Mouse (Mus musculus): ENCODE measurements around the gene Dctn1. TPM values are rescaled to one million over a fixed set of nuclear protein-coding genes. Genes with fewer than 3 reads are reported as not detected.
A peak's percentile ranks its signal among the peaks of the same experiment; 100 is the strongest.
"Not testable (repeated sequence)": the region's sequence is repeated elsewhere in the genome, so short reads cannot be mapped to it uniquely, and the experiment has no call there.

The Dctn1 gene
- polyA plus RNA-seq, 1 experiment from 2014 or later = 108 TPM

DNA sequence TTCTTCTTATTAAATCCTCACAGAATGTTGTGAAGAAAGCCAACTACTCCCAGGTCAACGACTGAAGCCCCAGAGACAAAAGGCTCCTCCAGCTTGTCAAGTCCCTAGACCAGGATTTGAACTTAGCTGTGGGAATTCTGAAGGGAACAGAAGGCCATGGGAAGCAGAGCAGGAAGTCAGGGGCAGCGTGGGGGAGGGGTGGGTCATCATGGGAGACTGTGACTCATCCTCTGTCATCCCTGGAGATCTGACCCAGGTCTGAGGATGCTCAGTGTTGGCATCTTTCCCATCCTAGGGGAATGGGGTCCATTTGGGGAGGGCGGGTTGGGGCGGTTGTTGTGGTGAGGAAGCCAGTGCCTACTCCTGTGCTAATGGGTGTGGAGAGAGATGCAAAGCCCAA lies 24.1 kb upstream of the Dctn1 start:
- H3K36me3 ChIP-seq = peaks cover 21% of the 10 kb centered on the region
- no peak for DNase-seq (ENCODE audit: low spot score)
- H3K4me1 ChIP-seq = peaks cover 77% of the 10 kb centered on the region
- H3K27ac ChIP-seq = peak overlapping the region; percentile 82
- 0 out of 2 replicates have a peak, but pooled peaks cover 9% of the 10 kb centered on the region for H3K27me3 ChIP-seq (ENCODE audit: low read depth, poor library complexity, severe bottlenecking)
- no peaks in the 10 kb centered on the region for H3K9me3 ChIP-seq (replicated peaks)
- WGBS = 27% methylated on average over 4 of the region's 4 CpGs
- H3K4me3 ChIP-seq = peak overlapping the region; percentile 51

DNA sequence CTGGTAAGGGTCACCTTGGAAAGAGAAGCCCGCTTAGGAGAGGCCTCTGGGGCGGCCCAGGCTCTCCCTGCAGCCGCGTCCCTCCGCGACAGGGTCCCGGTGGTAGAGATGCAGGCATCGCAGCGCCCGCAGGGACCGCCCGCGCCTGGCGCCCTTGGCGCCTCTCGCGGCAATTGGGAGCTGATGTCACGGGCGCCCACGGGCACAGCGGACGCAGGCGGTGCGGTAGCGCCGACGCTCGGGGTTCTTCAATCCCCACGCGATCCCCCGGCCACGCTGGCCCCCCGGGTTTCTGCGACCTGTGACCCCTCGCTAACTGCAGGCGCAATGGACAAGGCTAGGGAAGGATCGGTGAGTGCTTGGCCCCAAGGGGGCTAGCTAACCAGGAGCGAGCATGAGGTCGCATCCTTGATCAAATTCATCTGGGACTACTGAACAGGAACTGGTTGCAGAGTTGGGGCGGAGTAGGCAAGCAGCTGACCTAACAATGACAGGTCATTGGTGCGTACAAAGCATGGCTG lies 23.4 kb upstream of the Dctn1 start:
- H3K27me3 ChIP-seq (ENCODE audit: low read depth, poor library complexity, severe bottlenecking) = 0 out of 2 replicates have a peak, but pooled peaks cover 9% of the 10 kb centered on the region
- DNase-seq (ENCODE audit: low spot score) = peak; percentile 62
- WGBS = 2% methylated on average over 41 of the region's 41 CpGs
- peak overlapping the region; percentile 82 for H3K27ac ChIP-seq
- H3K36me3 ChIP-seq = peaks cover 28% of the 10 kb centered on the region
- H3K4me1 ChIP-seq = peaks cover 80% of the 10 kb centered on the region
- H3K9me3 ChIP-seq (replicated peaks) = no peaks in the 10 kb centered on the region
- peak overlapping the region; percentile 51 for H3K4me3 ChIP-seq

DNA sequence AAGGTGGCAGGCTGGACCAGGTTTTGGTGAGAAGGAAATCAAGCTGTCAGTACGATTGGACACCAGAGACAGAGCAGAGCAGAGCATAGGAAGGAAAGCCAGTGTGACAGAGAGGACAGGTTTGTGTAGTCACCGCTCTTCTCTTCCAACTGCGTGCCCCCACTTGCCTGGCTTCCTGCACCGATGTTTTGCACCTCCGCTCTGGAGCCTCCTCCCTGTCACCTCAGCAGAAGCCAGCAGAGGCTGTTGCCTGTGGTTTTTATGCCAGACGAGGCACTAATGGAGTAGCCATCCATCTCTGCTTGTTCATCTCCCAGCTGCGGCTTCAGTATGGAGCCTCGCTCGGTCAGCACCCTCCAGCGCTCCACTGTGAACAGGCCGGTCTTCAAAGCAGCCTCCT lies 22.8 kb upstream of the Dctn1 start:
- Histone ChIP-seq H3K27me3 (ENCODE audit: low read depth, poor library complexity, severe bottlenecking) (0 out of 2 replicates have a peak, but pooled peaks cover 9% of the 10 kb centered on the region), H3K27ac (0 out of 2 replicates have a peak overlapping the region, but pooled peaks have one; percentile 82), H3K9me3 (replicated peaks) (no peaks in the 10 kb centered on the region), H3K36me3 (peaks cover 34% of the 10 kb centered on the region), H3K4me1 (peaks cover 77% of the 10 kb centered on the region), H3K4me3 (peak overlapping the region; percentile 51)
- DNase-seq (ENCODE audit: low spot score) = no peak
- 28% methylated on average over 11 of the region's 11 CpGs for WGBS

DNA sequence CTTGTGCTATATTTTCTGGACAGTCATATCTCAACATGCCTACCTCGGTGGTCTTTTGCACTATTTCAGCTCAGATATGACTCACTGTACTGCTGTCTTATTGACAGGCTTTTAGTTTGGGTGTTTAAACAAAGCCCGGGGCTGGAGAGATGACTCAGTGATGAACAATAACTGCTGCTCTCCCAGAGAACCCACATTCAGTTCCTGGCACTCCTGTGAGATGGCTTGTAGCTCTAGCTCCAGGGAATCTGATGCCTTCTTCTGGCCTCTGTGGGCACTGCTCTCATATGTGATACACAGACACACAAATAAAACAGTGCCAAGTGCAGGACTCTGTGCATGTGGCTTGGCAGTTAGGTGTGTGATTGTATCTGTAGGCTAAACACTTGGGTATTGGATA lies 20.5 kb upstream of the Dctn1 start:
- Histone ChIP-seq H3K36me3 (peaks cover 46% of the 10 kb centered on the region), H3K27ac (no peak overlapping the region), H3K9me3 (replicated peaks) (no peaks in the 10 kb centered on the region), H3K27me3 (ENCODE audit: low read depth, poor library complexity, severe bottlenecking) (0 out of 2 replicates have a peak, but pooled peaks cover 9% of the 10 kb centered on the region), H3K4me3 (no peak overlapping the region), H3K4me1 (peaks cover 54% of the 10 kb centered on the region)
- DNase-seq (ENCODE audit: low spot score) = no peak
- 85% methylated on average over 2 of the region's 2 CpGs for WGBS

DNA sequence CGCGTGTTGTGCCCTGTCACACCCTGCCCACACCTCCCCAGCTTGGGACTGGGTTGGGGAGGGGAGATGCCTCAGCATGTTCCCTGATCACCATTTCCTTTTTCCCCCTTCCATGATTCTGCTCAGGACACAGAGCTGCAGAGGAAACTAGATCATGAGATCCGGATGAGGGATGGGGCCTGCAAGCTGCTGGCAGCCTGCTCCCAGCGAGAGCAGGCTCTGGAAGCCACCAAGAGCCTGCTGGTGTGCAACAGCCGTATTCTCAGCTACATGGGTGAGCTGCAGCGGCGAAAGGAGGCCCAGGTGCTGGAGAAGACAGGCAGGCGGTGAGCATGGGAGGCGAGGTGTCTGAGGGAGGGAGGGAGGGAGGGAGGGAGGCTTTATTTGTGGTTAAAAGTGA lies 19.9 kb upstream of the Dctn1 start:
- DNase-seq (ENCODE audit: low spot score) = no peak
- H3K9me3 ChIP-seq (replicated peaks) = no peaks in the 10 kb centered on the region
- peaks cover 56% of the 10 kb centered on the region for H3K4me1 ChIP-seq
- peaks cover 51% of the 10 kb centered on the region for H3K36me3 ChIP-seq
- WGBS = 66% methylated on average over 9 of the region's 9 CpGs
- H3K27me3 ChIP-seq (ENCODE audit: low read depth, poor library complexity, severe bottlenecking) = 0 out of 2 replicates have a peak, but pooled peaks cover 9% of the 10 kb centered on the region
- peak overlapping the region; percentile 47 for H3K27ac ChIP-seq
- H3K4me3 ChIP-seq = 0 out of 2 replicates have a peak overlapping the region, but pooled peaks have one; percentile 2

DNA sequence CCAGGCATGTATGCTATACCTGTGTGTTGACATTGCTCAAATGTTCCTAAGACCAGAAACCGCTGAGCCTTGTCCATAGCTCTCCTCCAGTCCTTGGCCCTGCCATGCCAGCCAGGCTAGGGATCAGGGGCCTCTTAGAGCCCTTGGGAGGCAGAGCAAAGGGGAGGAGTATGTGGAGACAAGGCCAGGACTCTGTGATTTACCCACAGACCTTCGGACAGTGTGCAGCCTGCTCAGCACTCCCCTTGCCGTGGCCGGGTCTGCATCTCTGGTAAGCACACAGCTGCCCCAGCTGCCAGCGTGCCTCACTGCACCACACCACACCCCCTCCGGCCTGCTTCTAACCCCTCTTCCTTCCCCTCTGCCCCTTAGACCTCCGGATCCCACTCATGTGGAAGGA lies 18.4 kb upstream of the Dctn1 start:
- Histone ChIP-seq H3K4me3 (no peak overlapping the region), H3K27ac (0 out of 2 replicates have a peak overlapping the region, but pooled peaks have one; percentile 12), H3K36me3 (peaks cover 66% of the 10 kb centered on the region), H3K4me1 (peaks cover 54% of the 10 kb centered on the region), H3K9me3 (replicated peaks) (no peaks in the 10 kb centered on the region), H3K27me3 (ENCODE audit: low read depth, poor library complexity, severe bottlenecking) (0 out of 2 replicates have a peak, but pooled peaks cover under 1% of the 10 kb centered on the region)
- WGBS = 64% methylated on average over 7 of the region's 7 CpGs
- DNase-seq (ENCODE audit: low spot score) = no peak

DNA sequence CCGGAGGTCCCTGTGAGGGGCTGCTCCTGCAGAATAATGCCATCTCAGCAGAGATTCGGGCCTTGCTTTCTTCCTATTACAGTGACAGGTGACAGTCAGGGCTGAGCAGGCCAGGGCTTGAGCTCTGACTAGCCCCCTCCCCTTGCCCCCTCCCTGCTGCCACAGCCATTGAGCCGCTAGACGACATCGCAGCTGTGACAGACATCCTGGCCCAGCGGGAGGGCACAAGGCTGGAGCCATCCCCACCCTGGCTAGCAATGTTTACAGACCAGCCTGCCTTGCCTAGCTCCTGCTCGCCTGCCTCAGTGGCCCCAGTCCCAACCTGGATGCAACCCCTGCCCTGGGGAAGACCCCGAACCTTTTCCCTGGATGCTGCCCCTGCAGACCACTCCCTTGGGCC lies 14.0 kb upstream of the Dctn1 start:
- 34% methylated on average over 8 of the region's 8 CpGs for WGBS
- no peak overlapping the region for H3K4me3 ChIP-seq
- H3K4me1 ChIP-seq = peaks cover 47% of the 10 kb centered on the region
- peaks cover 72% of the 10 kb centered on the region for H3K36me3 ChIP-seq
- DNase-seq (ENCODE audit: low spot score) = no peak
- H3K27ac ChIP-seq = peak overlapping the region; percentile 21; the same call in 1 of the 2 replicates
- H3K9me3 ChIP-seq (replicated peaks) = no peaks in the 10 kb centered on the region
- 0 out of 2 replicates have a peak, but pooled peaks cover 9% of the 10 kb centered on the region for H3K27me3 ChIP-seq (ENCODE audit: low read depth, poor library complexity, severe bottlenecking)

DNA sequence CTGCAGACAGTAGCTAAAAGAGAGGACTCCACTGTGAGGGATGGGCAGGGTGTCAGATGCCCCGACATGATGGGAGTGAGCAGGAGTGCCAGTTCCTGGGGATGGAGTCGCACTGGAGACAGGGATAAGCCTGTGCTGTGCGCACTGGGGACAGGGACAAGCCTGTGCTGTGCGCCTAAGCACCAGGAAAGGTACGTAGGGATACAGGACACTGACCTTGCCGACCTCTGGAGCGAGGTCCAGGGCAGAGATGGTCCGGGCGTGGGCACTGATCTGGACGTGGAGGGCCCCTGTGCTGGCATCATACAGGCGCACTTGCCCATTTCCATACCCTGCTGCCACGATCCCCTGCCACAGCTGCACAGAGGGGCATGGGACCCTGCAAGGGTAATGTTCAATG lies 12.7 kb upstream of the Dctn1 start:
- Histone ChIP-seq H3K27me3 (ENCODE audit: low read depth, poor library complexity, severe bottlenecking) (0 out of 2 replicates have a peak, but pooled peaks cover 9% of the 10 kb centered on the region), H3K27ac (no peak overlapping the region), H3K36me3 (peaks cover 59% of the 10 kb centered on the region), H3K9me3 (replicated peaks) (no peaks in the 10 kb centered on the region), H3K4me1 (peaks cover 40% of the 10 kb centered on the region), H3K4me3 (peak overlapping the region; percentile 5; the same call in 1 of the 2 replicates)
- DNase-seq (ENCODE audit: low spot score) = peak; percentile 29
- WGBS = 89% methylated on average over 12 of the region's 12 CpGs

DNA sequence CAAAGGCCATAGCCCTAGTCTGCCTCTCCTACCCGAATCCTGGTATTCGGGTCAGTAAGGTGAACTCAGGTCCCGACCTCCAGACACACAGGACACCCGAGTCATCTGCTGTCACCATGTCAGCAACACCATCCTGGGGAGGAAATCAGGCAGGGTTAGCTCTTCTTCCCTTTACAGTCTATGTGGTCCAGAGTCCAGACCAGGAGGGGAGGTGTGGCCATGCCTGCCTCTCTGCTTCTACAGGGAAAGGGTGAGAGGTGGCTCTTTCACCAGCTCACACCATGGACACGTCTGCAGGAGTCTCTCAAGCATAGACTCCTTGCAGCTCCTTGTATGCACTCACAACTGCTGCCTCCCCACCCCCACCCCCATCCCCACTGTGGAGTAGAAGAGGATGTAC lies 12.2 kb upstream of the Dctn1 start:
- H3K36me3 ChIP-seq = peaks cover 55% of the 10 kb centered on the region
- H3K27me3 ChIP-seq (ENCODE audit: low read depth, poor library complexity, severe bottlenecking) = 0 out of 2 replicates have a peak, but pooled peaks cover 9% of the 10 kb centered on the region
- WGBS = 71% methylated on average over 5 of the region's 5 CpGs
- peaks cover 40% of the 10 kb centered on the region for H3K4me1 ChIP-seq
- H3K9me3 ChIP-seq (replicated peaks) = no peaks in the 10 kb centered on the region
- no peak overlapping the region for H3K4me3 ChIP-seq
- H3K27ac ChIP-seq = no peak overlapping the region
- peak; percentile 27 for DNase-seq (ENCODE audit: low spot score)

DNA sequence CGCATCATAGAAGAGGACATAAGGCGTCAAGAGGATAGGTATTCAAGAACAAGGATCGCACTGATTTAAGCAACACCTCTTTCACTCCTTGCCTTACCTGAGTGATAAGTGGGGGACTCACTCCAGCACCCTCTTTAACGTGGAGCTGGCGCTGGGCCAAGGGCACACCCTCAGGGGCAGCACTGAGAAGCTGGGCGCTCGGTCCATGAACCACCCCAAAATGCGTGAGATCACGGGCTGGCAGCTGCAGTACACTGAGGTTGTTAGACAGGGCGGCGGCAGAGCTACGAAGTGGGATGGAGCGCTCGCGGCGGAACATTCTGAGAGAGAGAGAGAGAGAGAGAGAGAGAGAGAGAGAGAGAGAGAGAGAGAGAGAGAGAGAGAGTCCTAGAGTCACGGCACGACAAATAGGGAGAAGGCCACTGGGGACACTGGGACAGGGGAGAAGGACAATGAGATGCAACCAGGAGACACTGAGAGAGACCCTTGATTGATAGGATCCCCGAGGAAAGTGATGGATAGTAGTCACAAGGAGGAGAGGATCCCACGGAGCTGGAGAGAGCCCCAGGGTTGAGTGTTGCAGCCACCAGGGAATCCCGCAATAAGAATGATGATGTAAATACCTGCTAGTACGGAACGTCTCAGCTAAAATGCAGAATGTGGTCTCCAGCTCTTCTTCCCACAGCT lies 10.0 kb upstream of the Dctn1 start:
- peaks cover 21% of the 10 kb centered on the region for H3K27me3 ChIP-seq (ENCODE audit: low read depth, poor library complexity, severe bottlenecking)
- H3K4me1 ChIP-seq = peaks cover 35% of the 10 kb centered on the region
- peak overlapping the region; percentile 61 for H3K4me3 ChIP-seq
- 9% methylated on average over 23 of the region's 23 CpGs for WGBS
- H3K27ac ChIP-seq = peak overlapping the region; percentile 80
- H3K9me3 ChIP-seq (replicated peaks) = no peaks in the 10 kb centered on the region
- DNase-seq (ENCODE audit: low spot score) = peak; percentile 43
- peaks cover 32% of the 10 kb centered on the region for H3K36me3 ChIP-seq

DNA sequence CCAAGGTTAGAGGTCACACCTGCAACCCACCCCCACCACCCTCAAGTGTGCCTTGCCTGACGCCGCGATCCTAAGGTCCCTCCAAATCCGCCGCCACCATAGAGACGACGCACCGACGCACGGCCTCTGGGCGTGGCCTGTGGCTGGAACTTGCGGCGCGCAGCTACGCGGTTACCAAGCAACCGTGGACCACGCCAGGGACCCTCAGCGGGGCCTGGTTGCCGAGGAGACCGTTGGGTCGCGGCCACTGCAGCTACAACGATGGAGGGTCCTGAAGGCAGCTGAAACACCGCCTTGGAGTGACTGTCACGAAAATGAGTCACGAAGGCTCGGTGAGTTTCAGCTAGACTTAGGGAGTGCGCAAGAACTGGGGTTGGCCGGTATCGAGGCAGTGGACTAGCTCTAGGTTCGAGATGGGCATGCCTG lies 9.4 kb upstream of the Dctn1 start, which contains the start of the genes Wdr54 and 1700003E16Rik:
TSS of gene Wdr54 (minus strand) at position 139 of the 426 bp plus-strand sequence.
TSS of gene 1700003E16Rik (plus strand) at position 146 of the 426 bp plus-strand sequence.
- peak within 1 kb of the TSS; percentile 80 for H3K27ac ChIP-seq
- H3K4me1 ChIP-seq = peaks cover 35% of the 10 kb centered on the region
- DNase-seq (ENCODE audit: low spot score) = peak; percentile 89
- H3K36me3 ChIP-seq = peaks cover 27% of the 10 kb centered on the region
- H3K9me3 ChIP-seq (replicated peaks) = no peaks in the 10 kb centered on the region
- WGBS = 3% methylated on average over 32 of the region's 32 CpGs
- H3K4me3 ChIP-seq = peak within 1 kb of the TSS; percentile 61
- H3K27me3 ChIP-seq (ENCODE audit: low read depth, poor library complexity, severe bottlenecking) = peaks cover 27% of the 10 kb centered on the region

DNA sequence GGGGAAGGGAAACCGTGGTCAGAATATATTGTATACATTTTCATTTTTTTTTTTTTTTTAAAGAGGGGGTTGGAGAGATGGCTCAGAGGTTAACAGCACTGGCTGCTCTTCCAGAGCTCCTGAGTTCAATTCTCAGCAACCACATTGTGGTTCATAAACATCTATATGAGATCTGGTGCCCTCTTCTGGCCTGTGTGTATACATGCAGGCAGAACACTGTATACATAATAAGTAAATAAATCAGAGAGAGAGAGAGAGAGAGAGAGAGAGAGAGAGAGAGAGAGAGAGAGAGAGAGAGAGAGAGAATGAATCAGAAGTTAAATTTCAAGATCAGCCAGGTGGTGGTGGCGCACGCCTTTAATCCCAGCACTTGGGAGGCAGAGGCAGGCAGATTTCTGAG lies 6.3 kb upstream of the Dctn1 start:
- 38% methylated on average over 3 of the region's 3 CpGs for WGBS
- H3K4me1 ChIP-seq = peaks cover 43% of the 10 kb centered on the region
- H3K4me3 ChIP-seq; H3K27ac ChIP-seq; H3K9me3 ChIP-seq (replicated peaks); H3K36me3 ChIP-seq; DNase-seq (ENCODE audit: low spot score): not testable (repeated sequence)
- H3K27me3 ChIP-seq (ENCODE audit: low read depth, poor library complexity, severe bottlenecking) = peaks cover 44% of the 10 kb centered on the region

DNA sequence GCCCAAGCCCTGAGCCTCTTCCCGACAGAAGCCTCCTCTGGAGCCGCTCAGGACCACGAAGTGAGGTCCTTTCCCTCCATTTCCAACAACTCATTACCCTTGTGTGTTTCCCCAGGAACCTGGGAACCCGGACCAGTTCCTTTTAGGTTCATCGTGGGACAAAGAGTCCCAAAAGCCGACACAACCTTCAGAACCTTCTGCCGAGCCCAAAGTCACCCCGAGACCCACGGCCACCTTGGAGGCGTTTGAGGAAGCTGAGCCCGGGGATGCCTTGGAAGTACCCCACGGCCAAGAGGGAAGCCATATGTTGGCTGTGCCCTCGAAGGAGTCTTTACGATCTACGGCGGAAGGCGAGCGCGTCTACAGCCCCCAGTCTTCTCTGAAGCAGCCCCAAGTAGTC lies 4.3 kb upstream of the Dctn1 start:
- Histone ChIP-seq H3K27ac (peak overlapping the region; percentile 67), H3K27me3 (ENCODE audit: low read depth, poor library complexity, severe bottlenecking) (peaks cover 35% of the 10 kb centered on the region), H3K4me1 (peaks cover 35% of the 10 kb centered on the region), H3K4me3 (peak overlapping the region; percentile 52), H3K36me3 (no peaks in the 10 kb centered on the region), H3K9me3 (replicated peaks) (no peaks in the 10 kb centered on the region)
- 5% methylated on average over 19 of the region's 19 CpGs for WGBS
- no peak for DNase-seq (ENCODE audit: low spot score)

All from limb, embryonic 10.5 days (tissue).